Mouse (Mus musculus): ENCODE data around the gene Csk. TPM values are rescaled to one million over a fixed set of nuclear protein-coding genes. Genes with fewer than 3 reads are reported as not detected.

The Csk gene
- polyA plus RNA-seq, 1 experiment, result 66.2 TPM

DNA sequence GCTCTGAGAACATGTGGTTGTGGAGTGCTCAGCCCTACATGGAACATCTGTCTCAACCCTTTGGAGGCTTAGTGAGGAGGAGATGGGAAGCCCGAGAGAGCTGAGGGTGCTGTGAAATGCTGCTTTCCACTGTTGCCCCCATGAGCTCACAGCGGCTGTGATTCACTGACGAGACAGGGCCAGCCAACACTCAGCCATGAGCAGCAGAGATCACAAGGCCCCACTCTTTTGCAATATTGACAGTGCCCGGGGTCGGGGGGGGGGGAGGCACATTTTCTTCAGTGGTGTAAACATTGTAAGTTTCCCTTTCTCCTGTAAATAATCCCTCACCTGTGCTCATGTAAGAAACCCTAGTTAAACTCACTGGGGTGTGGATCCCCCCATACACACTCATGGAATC lies 18.1 kb upstream of the Csk start:
- H3K79me2 ChIP-seq (ENCODE audit: control insufficient read depth, insufficient read depth), result no peaks in the 10 kb centered on the region
- no peak overlapping the region for H3K4me3 ChIP-seq (ENCODE audit: insufficient read depth, poor library complexity, severe bottlenecking)
- no peaks in the 10 kb centered on the region for H3K79me3 ChIP-seq (ENCODE audit: low read depth)
- H3K27me3 ChIP-seq (ENCODE audit: control insufficient read depth, insufficient read depth, insufficient read length), result peaks cover 7% of the 10 kb centered on the region
- TF ChIP-seq USF1 (IDR thresholded peaks at IDR 0.05; ENCODE audit: low read depth) (no peak), FOSL1 (IDR thresholded peaks at IDR 0.05; ENCODE audit: insufficient read depth, low read length, poor library complexity, severe bottlenecking) (no peak)
- H3K36me3 ChIP-seq (ENCODE audit: control insufficient read depth, insufficient read depth), result no peaks in the 10 kb centered on the region
- H3ac ChIP-seq (ENCODE audit: control insufficient read depth, insufficient read length, low read depth), result no peak overlapping the region

DNA sequence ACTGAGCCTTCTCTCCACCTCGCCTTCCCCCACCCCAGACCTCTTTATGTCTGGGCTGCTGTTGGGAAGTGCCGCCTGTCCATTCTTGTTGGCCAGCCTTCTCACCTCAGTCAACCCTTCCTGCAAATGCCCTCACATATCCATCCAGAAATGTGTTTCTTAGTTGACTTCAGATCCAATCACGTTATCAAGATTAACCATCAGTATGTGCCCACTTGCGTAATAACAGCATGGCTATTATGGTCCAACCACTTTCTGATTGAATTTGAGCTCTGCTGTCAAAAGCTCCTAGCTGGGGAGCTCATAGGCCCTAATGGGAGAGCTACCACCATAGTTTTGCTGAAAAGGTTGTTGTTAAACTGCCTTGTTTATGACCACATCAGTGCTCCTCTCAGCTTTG lies 17.6 kb upstream of the Csk start:
- no peak for TF ChIP-seq MYOG (IDR thresholded peaks at IDR 0.05; ENCODE audit: control insufficient read depth, extremely low read depth, insufficient read length)
- no peak for TF ChIP-seq FOSL1 (IDR thresholded peaks at IDR 0.05; ENCODE audit: insufficient read depth, low read length, poor library complexity, severe bottlenecking)
- no peak for TF ChIP-seq MYOD1 (IDR thresholded peaks at IDR 0.05; ENCODE audit: control insufficient read depth, insufficient read length, low read depth)
- no peak for TF ChIP-seq CTCF (IDR thresholded peaks at IDR 0.05; ENCODE audit: control insufficient read depth, insufficient read depth, insufficient read length)
- no peak for TF ChIP-seq CEBPB (IDR thresholded peaks at IDR 0.05; ENCODE audit: low read depth)
- no peak for TF ChIP-seq MAX (IDR thresholded peaks at IDR 0.05)
- no peak for TF ChIP-seq USF1 (IDR thresholded peaks at IDR 0.05; ENCODE audit: low read depth)
- Histone ChIP-seq H3K4me3 (ENCODE audit: insufficient read depth, poor library complexity, severe bottlenecking) (no peak overlapping the region), H3K79me3 (ENCODE audit: low read depth) (no peaks in the 10 kb centered on the region), H3ac (ENCODE audit: control insufficient read depth, insufficient read length, low read depth) (no peak overlapping the region), H3K27me3 (ENCODE audit: control insufficient read depth, insufficient read depth, insufficient read length) (peaks cover 8% of the 10 kb centered on the region), H3K79me2 (ENCODE audit: control insufficient read depth, insufficient read depth) (no peaks in the 10 kb centered on the region), H3K36me3 (ENCODE audit: control insufficient read depth, insufficient read depth) (no peaks in the 10 kb centered on the region)

DNA sequence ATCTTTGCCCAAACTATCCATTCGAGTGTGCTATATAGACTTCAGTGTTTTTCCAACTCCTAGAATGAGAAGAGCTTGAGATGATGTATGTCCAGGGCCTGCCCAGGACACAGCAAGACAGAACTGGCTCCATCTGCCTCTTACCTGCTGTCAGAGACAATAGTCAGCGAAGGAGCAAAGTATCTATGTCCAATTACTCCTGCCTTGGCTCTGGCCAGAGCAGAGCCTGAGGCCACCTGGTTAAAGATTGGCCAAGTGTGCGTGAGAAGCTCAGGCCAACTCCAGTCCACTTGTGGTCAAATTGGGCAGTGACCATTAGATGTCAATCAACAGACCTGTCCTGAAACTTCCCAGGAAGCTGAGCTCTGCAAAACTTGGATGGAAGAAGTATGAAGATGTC lies 16.1 kb upstream of the Csk start:
- Histone ChIP-seq H3K4me3 (ENCODE audit: insufficient read depth, poor library complexity, severe bottlenecking) (no peak overlapping the region), H3K27me3 (ENCODE audit: control insufficient read depth, insufficient read depth, insufficient read length) (peaks cover 8% of the 10 kb centered on the region), H3ac (ENCODE audit: control insufficient read depth, insufficient read length, low read depth) (no peak overlapping the region), H3K79me3 (ENCODE audit: low read depth) (no peaks in the 10 kb centered on the region), H3K79me2 (ENCODE audit: control insufficient read depth, insufficient read depth) (no peaks in the 10 kb centered on the region), H3K36me3 (ENCODE audit: control insufficient read depth, insufficient read depth) (no peaks in the 10 kb centered on the region)
- TF ChIP-seq USF1 (IDR thresholded peaks at IDR 0.05; ENCODE audit: low read depth) (no peak), FOSL1 (IDR thresholded peaks at IDR 0.05; ENCODE audit: insufficient read depth, low read length, poor library complexity, severe bottlenecking) (no peak), CTCF (IDR thresholded peaks at IDR 0.05; ENCODE audit: control insufficient read depth, insufficient read depth, insufficient read length) (no peak), MYOG (IDR thresholded peaks at IDR 0.05; ENCODE audit: control insufficient read depth, extremely low read depth, insufficient read length) (no peak), MYOD1 (IDR thresholded peaks at IDR 0.05; ENCODE audit: control insufficient read depth, insufficient read length, low read depth) (no peak), CEBPB (IDR thresholded peaks at IDR 0.05; ENCODE audit: low read depth) (no peak), MAX (IDR thresholded peaks at IDR 0.05) (no peak)

DNA sequence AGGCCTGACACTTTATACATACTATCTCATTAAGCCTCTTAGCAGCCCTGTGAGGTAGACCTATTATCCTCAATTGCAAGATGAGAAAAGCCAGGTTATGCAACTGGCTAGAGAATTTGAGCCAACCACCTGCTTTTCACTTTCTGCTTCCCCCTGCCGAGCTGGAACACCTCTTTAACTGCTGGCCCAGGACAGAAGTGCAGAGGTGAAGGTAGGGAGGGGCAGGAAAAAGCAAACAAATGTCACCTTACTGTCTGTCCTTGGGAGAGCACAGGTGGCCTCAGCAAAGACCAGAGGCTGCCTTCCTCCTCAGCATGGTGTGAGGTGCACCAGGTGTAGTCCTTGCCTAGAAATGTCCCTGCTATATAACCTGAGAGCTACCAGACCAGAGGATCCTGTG lies 14.8 kb upstream of the Csk start:
- no peak for TF ChIP-seq CEBPB (IDR thresholded peaks at IDR 0.05; ENCODE audit: low read depth)
- no peak for TF ChIP-seq FOSL1 (IDR thresholded peaks at IDR 0.05; ENCODE audit: insufficient read depth, low read length, poor library complexity, severe bottlenecking)
- no peak overlapping the region for H3ac ChIP-seq (ENCODE audit: control insufficient read depth, insufficient read length, low read depth)
- no peaks in the 10 kb centered on the region for H3K79me2 ChIP-seq (ENCODE audit: control insufficient read depth, insufficient read depth)
- H3K4me3 ChIP-seq (ENCODE audit: insufficient read depth, poor library complexity, severe bottlenecking), result no peak overlapping the region
- H3K27me3 ChIP-seq (ENCODE audit: control insufficient read depth, insufficient read depth, insufficient read length), result peaks cover 8% of the 10 kb centered on the region
- no peaks in the 10 kb centered on the region for H3K79me3 ChIP-seq (ENCODE audit: low read depth)
- no peaks in the 10 kb centered on the region for H3K36me3 ChIP-seq (ENCODE audit: control insufficient read depth, insufficient read depth)

DNA sequence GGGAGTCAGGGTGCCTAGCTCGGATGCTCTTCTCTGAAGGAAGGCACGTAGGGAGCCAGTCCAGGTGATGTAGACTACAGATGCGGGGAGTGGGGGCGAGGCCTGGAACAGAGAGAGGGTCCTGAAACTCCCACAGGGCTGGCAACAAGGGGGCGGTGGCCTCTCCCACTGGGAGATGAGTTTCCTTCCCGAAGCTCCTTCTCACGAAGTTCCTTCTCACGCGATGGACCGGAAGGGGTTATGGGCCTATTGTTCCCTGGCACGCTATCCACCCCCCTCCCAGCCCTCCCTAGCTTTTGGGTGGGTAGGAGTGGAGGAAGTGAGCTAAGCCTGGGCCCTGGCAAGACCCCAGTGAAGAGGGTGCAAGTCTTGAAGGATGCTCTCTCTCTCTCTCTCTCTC lies 14.4 kb upstream of the Csk start:
- H3ac ChIP-seq (ENCODE audit: control insufficient read depth, insufficient read length, low read depth), result no peak overlapping the region
- TF ChIP-seq USF1 (IDR thresholded peaks at IDR 0.05; ENCODE audit: low read depth) (no peak), MAX (IDR thresholded peaks at IDR 0.05) (no peak), CTCF (IDR thresholded peaks at IDR 0.05; ENCODE audit: control insufficient read depth, insufficient read depth, insufficient read length) (no peak), CEBPB (IDR thresholded peaks at IDR 0.05; ENCODE audit: low read depth) (no peak), FOSL1 (IDR thresholded peaks at IDR 0.05; ENCODE audit: insufficient read depth, low read length, poor library complexity, severe bottlenecking) (no peak), MYOD1 (IDR thresholded peaks at IDR 0.05; ENCODE audit: control insufficient read depth, insufficient read length, low read depth) (no peak), MYOG (IDR thresholded peaks at IDR 0.05; ENCODE audit: control insufficient read depth, extremely low read depth, insufficient read length) (no peak)
- no peak overlapping the region for H3K4me3 ChIP-seq (ENCODE audit: insufficient read depth, poor library complexity, severe bottlenecking)
- H3K79me2 ChIP-seq (ENCODE audit: control insufficient read depth, insufficient read depth), result no peaks in the 10 kb centered on the region
- H3K36me3 ChIP-seq (ENCODE audit: control insufficient read depth, insufficient read depth), result no peaks in the 10 kb centered on the region
- H3K79me3 ChIP-seq (ENCODE audit: low read depth), result no peaks in the 10 kb centered on the region
- H3K27me3 ChIP-seq (ENCODE audit: control insufficient read depth, insufficient read depth, insufficient read length), result peaks cover 8% of the 10 kb centered on the region

DNA sequence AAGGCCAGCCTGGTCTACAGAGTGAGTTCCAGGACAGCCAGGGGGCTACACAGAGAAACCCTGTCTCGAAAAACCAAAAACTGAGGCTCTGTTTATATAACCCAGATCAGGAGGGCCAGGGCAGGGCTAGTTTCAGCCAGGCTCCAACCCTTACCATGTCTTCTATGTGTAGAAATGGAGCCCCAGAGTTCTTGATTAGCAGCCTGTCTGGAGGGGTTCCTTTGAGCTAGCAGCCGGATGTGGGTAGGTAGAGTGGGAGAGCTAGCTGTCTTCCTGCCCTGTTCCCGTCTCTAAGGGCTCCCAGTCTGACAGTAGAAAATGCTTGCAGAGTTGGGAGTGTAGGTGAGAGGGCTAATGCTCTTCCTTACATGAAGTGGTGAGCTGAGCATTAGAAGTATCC lies 13.7 kb upstream of the Csk start:
- Histone ChIP-seq H3K36me3 (ENCODE audit: control insufficient read depth, insufficient read depth) (no peaks in the 10 kb centered on the region), H3K79me2 (ENCODE audit: control insufficient read depth, insufficient read depth) (no peaks in the 10 kb centered on the region), H3K4me3 (ENCODE audit: insufficient read depth, poor library complexity, severe bottlenecking) (no peak overlapping the region), H3K79me3 (ENCODE audit: low read depth) (no peaks in the 10 kb centered on the region), H3ac (ENCODE audit: control insufficient read depth, insufficient read length, low read depth) (no peak overlapping the region), H3K27me3 (ENCODE audit: control insufficient read depth, insufficient read depth, insufficient read length) (peaks cover 8% of the 10 kb centered on the region)
- TF ChIP-seq FOSL1 (IDR thresholded peaks at IDR 0.05; ENCODE audit: insufficient read depth, low read length, poor library complexity, severe bottlenecking) (no peak), MYOD1 (IDR thresholded peaks at IDR 0.05; ENCODE audit: control insufficient read depth, insufficient read length, low read depth) (no peak), MYOG (IDR thresholded peaks at IDR 0.05; ENCODE audit: control insufficient read depth, extremely low read depth, insufficient read length) (no peak), USF1 (IDR thresholded peaks at IDR 0.05; ENCODE audit: low read depth) (no peak), CEBPB (IDR thresholded peaks at IDR 0.05; ENCODE audit: low read depth) (no peak), CTCF (IDR thresholded peaks at IDR 0.05; ENCODE audit: control insufficient read depth, insufficient read depth, insufficient read length) (no peak)

Data from C2C12 (cell line).